Mouse (Mus musculus) G1E (cell line): ENCODE data around the gene Snx25.

Experiments
- CTCF ChIP-seq: IDR thresholded peaks from 2 replicates; pipeline ENCODE4 v1.5.1; 2012; ENCODE audit warnings: low read depth, low read length, inconsistent platforms, mixed read lengths
- GATA1 ChIP-seq: IDR thresholded peaks from 2 replicates; pipeline ENCODE4 v1.6.1; 2012; ENCODE audit warnings: borderline replicate concordance, low read length, inconsistent platforms, mixed read lengths
- GATA2 ChIP-seq: IDR thresholded peaks from 2 replicates; pipeline ENCODE4 v1.6.1; 2012; ENCODE audit warnings: low read depth, low read length, inconsistent platforms, borderline replicate concordance
- TAL1 ChIP-seq: conservative IDR thresholded peaks from 2 replicates; pipeline ENCODE4 v1.6.1; 2012; ENCODE audit warnings: low read depth, low read length, inconsistent platforms, mixed read lengths

GRCm38 (mm10) chr8:45986665-45987064 lies 165.3 kb downstream of the Snx25 start:
- TF ChIP-seq CTCF = no peak
- TF ChIP-seq GATA1 = no peak
- TF ChIP-seq GATA2 = no peak
- TF ChIP-seq TAL1 = no peak
